Mouse (Mus musculus): ENCODE measurements around the gene Gm17267.
"Not testable (repeated sequence)": the region's sequence is repeated elsewhere in the genome, so short reads cannot be mapped to it uniquely, and the experiment has no call there.

Gm17267 gene

DNA sequence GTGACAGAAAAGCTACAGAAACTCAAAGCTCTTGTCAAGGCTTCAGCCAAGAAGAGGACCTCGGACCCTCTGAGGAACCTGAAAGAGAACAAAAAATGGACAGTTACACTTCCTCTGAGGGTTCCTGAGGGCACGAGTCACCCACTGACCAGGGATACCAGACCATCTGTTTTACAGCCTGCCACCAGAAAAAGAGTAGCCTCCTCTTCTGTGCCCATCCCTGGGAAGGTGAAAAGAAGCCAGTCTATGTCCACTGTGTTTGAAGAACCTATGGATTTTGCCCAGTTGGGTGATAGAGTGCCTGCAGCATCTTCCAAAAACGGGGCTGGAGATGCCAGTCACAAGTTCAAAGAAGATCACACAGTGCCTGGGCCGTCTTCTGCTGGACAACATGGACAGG is at the start of gene Gm17267:
Gm17267 (plus strand) TSS at position 301 of the 400 bp plus-strand sequence.
- DNase-seq (ENCODE audit: low read depth, low spot score) = not testable (repeated sequence)

Measured in 3T3-L1 (cell line).